Mouse (Mus musculus) MEL (cell line): Measurements from ENCODE around the gene Kpnb1.

Experiments
- CTCF ChIP-seq, 3 experiments: IDR thresholded peaks in 2 of 3; conservative IDR thresholded peaks in 1 of 3; 2 replicates each; pipeline ENCODE4 v1.5.1; 2011 to 2012; ENCODE audit warnings: low read length in 3 of 3, low read depth in 2 of 3, mild to moderate bottlenecking in 2 of 3, improper control_type of control experiment in 1 of 3, inconsistent platforms in 1 of 3, mixed read lengths in 1 of 3, moderate library complexity in 1 of 3; ENCODE audit not compliant: control insufficient read depth in 1 of 3, insufficient read depth in 1 of 3, poor library complexity in 1 of 3, severe bottlenecking in 1 of 3
- RAD21 ChIP-seq: IDR thresholded peaks from 2 replicates; pipeline ENCODE4 v1.6.1; 2011; ENCODE audit warnings: mild to moderate bottlenecking, low read depth, low read length, improper control_type of control experiment
- TCF12 ChIP-seq: IDR thresholded peaks from 2 replicates; pipeline ENCODE4 v1.6.1; 2014; ENCODE audit warnings: low read depth, mild to moderate bottlenecking, inconsistent platforms, low read length, improper control_type of control experiment, moderate library complexity
- USF1 ChIP-seq: IDR thresholded peaks from 2 replicates; pipeline ENCODE4 v1.6.1; 2014; ENCODE audit warnings: low read depth, mild to moderate bottlenecking, inconsistent platforms, low read length, improper control_type of control experiment, moderate library complexity
- ZKSCAN1 ChIP-seq: IDR thresholded peaks from 2 replicates; pipeline ENCODE4 v1.6.1; 2012; ENCODE audit warnings: low read depth, mild to moderate bottlenecking, inconsistent platforms, low read length, improper control_type of control experiment, moderate library complexity

- TF ChIP-seq USF1 (no peak), TCF12 (no peak), CTCF (IDR thresholded peaks at IDR 0.05 in 2 of 3, conservative IDR thresholded peaks at IDR 0.05 in 1 of 3; ENCODE audit: control insufficient read depth in 1 of 3, insufficient read depth in 1 of 3, low read depth in 2 of 3, low read length in 3 of 3, poor library complexity in 1 of 3, severe bottlenecking in 1 of 3) (no peak), ZKSCAN1 (no peak), RAD21 (no peak)
These were observed 67.0 kb downstream of the Kpnb1 start for GRCm38 (mm10) chr11:97120641-97121040.
